Mouse (Mus musculus): ENCODE measurements around the gene Gbp4. TPM values are rescaled to one million over a fixed set of nuclear protein-coding genes. Genes with fewer than 3 reads are reported as not detected.
"Not testable (repeated sequence)": the region's sequence is repeated elsewhere in the genome, so short reads cannot be mapped to it uniquely, and the experiment has no call there.

Gene Gbp4
- 2.8 and 5.0 TPM in 2 replicates for total RNA-seq (2014; fragmentation: Nextera tagmentation)
- 1.3 TPM in 1 of 2 replicates, not detected in the other for total RNA-seq (2017)

- ATAC-seq (replicated peaks; ENCODE audit: low FRiP score, low TSS enrichment, poor library complexity, severe bottlenecking): not testable (repeated sequence)
Observed at GRCm38 (mm10) chr5:105139409-105140088, at the start of gene Gbp4, which contains the start of the genes Gbp9 and Gbp8. Gene Gbp4, minus strand, starts transcription at chr5:105139586. Gene Gbp9, minus strand, starts transcription at chr5:105139539. Gene Gbp8, minus strand, starts transcription at chr5:105139540.

- ATAC-seq (replicated peaks; ENCODE audit: low FRiP score, low TSS enrichment, poor library complexity, severe bottlenecking): no peak
Observed at GRCm38 (mm10) chr5:105181446-105181845, 42.1 kb upstream of the Gbp4 start.

GRCm38 (mm10) chr5:105156582-105156981 lies 17.2 kb upstream of the Gbp4 start:
- ATAC-seq (replicated peaks; ENCODE audit: low FRiP score, low TSS enrichment, poor library complexity, severe bottlenecking): no peak

- no peak for ATAC-seq (replicated peaks; ENCODE audit: low FRiP score, low TSS enrichment, poor library complexity, severe bottlenecking)
Observed at GRCm38 (mm10) chr5:105154049-105154448, 14.7 kb upstream of the Gbp4 start.

GRCm38 (mm10) chr5:105148062-105148461 lies 8.7 kb upstream of the Gbp4 start:
- ATAC-seq (replicated peaks; ENCODE audit: low FRiP score, low TSS enrichment, poor library complexity, severe bottlenecking): not testable (repeated sequence)

- no peak for ATAC-seq (replicated peaks; ENCODE audit: low FRiP score, low TSS enrichment, poor library complexity, severe bottlenecking)
Observed at GRCm38 (mm10) chr5:105146447-105146846, 7.1 kb upstream of the Gbp4 start.

GRCm38 (mm10) chr5:105145731-105146130 lies 6.3 kb upstream of the Gbp4 start:
- ATAC-seq (replicated peaks; ENCODE audit: low FRiP score, low TSS enrichment, poor library complexity, severe bottlenecking): not testable (repeated sequence)

GRCm38 (mm10) chr5:105140089-105140810 lies 864 bp upstream of the Gbp4 start:
- ATAC-seq (replicated peaks; ENCODE audit: low FRiP score, low TSS enrichment, poor library complexity, severe bottlenecking): not testable (repeated sequence)

GRCm38 (mm10) chr5:105138906-105139305 lies 480 bp downstream of the Gbp4 start:
- ATAC-seq (replicated peaks; ENCODE audit: low FRiP score, low TSS enrichment, poor library complexity, severe bottlenecking): no peak

GRCm38 (mm10) chr5:105136706-105137304 lies 2.6 kb downstream of the Gbp4 start:
- not testable (repeated sequence) for ATAC-seq (replicated peaks; ENCODE audit: low FRiP score, low TSS enrichment, poor library complexity, severe bottlenecking)

GRCm38 (mm10) chr5:105121731-105122130 lies 17.7 kb downstream of the Gbp4 start:
- ATAC-seq (replicated peaks; ENCODE audit: low FRiP score, low TSS enrichment, poor library complexity, severe bottlenecking): not testable (repeated sequence)

GRCm38 (mm10) chr5:105115740-105116139 lies 23.6 kb downstream of the Gbp4 start:
- no peak for ATAC-seq (replicated peaks; ENCODE audit: low FRiP score, low TSS enrichment, poor library complexity, severe bottlenecking)

GRCm38 (mm10) chr5:105114696-105115095 lies 24.7 kb downstream of the Gbp4 start:
- no peak for ATAC-seq (replicated peaks; ENCODE audit: low FRiP score, low TSS enrichment, poor library complexity, severe bottlenecking)

GRCm38 (mm10) chr5:105113656-105114055 lies 25.7 kb downstream of the Gbp4 start:
- ATAC-seq (replicated peaks; ENCODE audit: low FRiP score, low TSS enrichment, poor library complexity, severe bottlenecking): no peak

GRCm38 (mm10) chr5:105110271-105110852 lies 29.0 kb downstream of the Gbp4 start:
- not testable (repeated sequence) for ATAC-seq (replicated peaks; ENCODE audit: low FRiP score, low TSS enrichment, poor library complexity, severe bottlenecking)

- ATAC-seq (replicated peaks; ENCODE audit: low FRiP score, low TSS enrichment, poor library complexity, severe bottlenecking): not testable (repeated sequence)
Observed at GRCm38 (mm10) chr5:105109775-105110174, 29.6 kb downstream of the Gbp4 start.

- ATAC-seq (replicated peaks; ENCODE audit: low FRiP score, low TSS enrichment, poor library complexity, severe bottlenecking): not testable (repeated sequence)
Observed at GRCm38 (mm10) chr5:105105689-105106088, 33.7 kb downstream of the Gbp4 start.

GRCm38 (mm10) chr5:105081900-105082299 lies 57.5 kb downstream of the Gbp4 start:
- no peak for ATAC-seq (replicated peaks; ENCODE audit: low FRiP score, low TSS enrichment, poor library complexity, severe bottlenecking)

GRCm38 (mm10) chr5:105068356-105068755 lies 71.0 kb downstream of the Gbp4 start:
- ATAC-seq (replicated peaks; ENCODE audit: low FRiP score, low TSS enrichment, poor library complexity, severe bottlenecking): not testable (repeated sequence)

All from megakaryocyte-erythroid progenitor cell, adult 5-6 weeks (primary cell).